Mouse (Mus musculus) liver, embryonic 14.5 days (tissue): ENCODE measurements around the gene Aurkb. TPM values are rescaled to one million over a fixed set of nuclear protein-coding genes. Genes with fewer than 3 reads are reported as not detected.
"Not testable (repeated sequence)": the region's sequence is repeated elsewhere in the genome, so short reads cannot be mapped to it uniquely, and the experiment has no call there.

ENCODE experiments used
- ATAC-seq: fragments of 200-750 bp; cut with Nextera tagmentation; 2 replicates; pipeline ENCODE4 v1.8.0; 2017; ENCODE audit warnings: moderate number of reproducible peaks, mild to moderate bottlenecking, moderate library complexity; ENCODE audit not compliant: insufficient read depth
- DNase-seq, 3 experiments: peaks; one replicate each; pipeline ENCODE4 v3.0.0-alpha.2; 2012 to 2013; ENCODE audit warnings: low read depth in 3 of 3, low spot score in 3 of 3
- H3K27ac ChIP-seq: fragments of 300-500 bp; sonication (generic); 2 replicates; pipeline ENCODE4 v1.5.1; 2014; ENCODE audit warnings: moderate library complexity, mild to moderate bottlenecking, control low read depth, inconsistent platforms
- H3K27me3 ChIP-seq: fragments of 300-500 bp; sonication (generic); 2 replicates; pipeline ENCODE4 v1.6.1; 2014; ENCODE audit warnings: mild to moderate bottlenecking, low read length, moderate library complexity; ENCODE audit not compliant: control insufficient read depth, insufficient read depth
- H3K36me3 ChIP-seq: fragments of 300-500 bp; sonication (generic); replicated peaks from 2 replicates; pipeline ENCODE4 v1.6.1; 2014; ENCODE audit warnings: low read depth; ENCODE audit not compliant: control insufficient read depth, insufficient read depth
- H3K4me1 ChIP-seq, 2 experiments: fragments of 200-500 bp in 1 of 2; fragments of 300-500 bp in 1 of 2; sonication (generic) in 1 of 2; replicated peaks; 2 replicates each; pipeline ENCODE4 v1.6.1; 2012 to 2014; ENCODE audit warnings: antibody characterized with exemption in 1 of 2, inconsistent platforms in 1 of 2, low read length in 1 of 2; ENCODE audit not compliant: control insufficient read depth in 2 of 2, insufficient read depth in 2 of 2
- H3K4me2 ChIP-seq: fragments of 300-500 bp; sonication (generic); 2 replicates; pipeline ENCODE4 v1.6.1; 2014; ENCODE audit warnings: low read depth, mild to moderate bottlenecking, control low read depth, moderate library complexity
- H3K4me3 ChIP-seq, 2 experiments: fragments of 200-500 bp in 1 of 2; fragments of 300-500 bp in 1 of 2; sonication (generic) in 1 of 2; 2 replicates each; pipeline ENCODE4 v1.5.1; 2012 to 2014; ENCODE audit warnings: low read depth in 2 of 2, low read length in 2 of 2, mild to moderate bottlenecking in 2 of 2, control low read depth in 1 of 2, inconsistent platforms in 1 of 2, moderate library complexity in 1 of 2; ENCODE audit not compliant: insufficient read depth in 1 of 2
- H3K9ac ChIP-seq: fragments of 300-500 bp; sonication (generic); replicated peaks from 2 replicates; pipeline ENCODE4 v1.6.1; 2014; ENCODE audit warnings: mild to moderate bottlenecking, control low read depth, moderate library complexity
- H3K9me3 ChIP-seq: fragments of 300-500 bp; sonication (generic); 2 replicates; pipeline ENCODE4 v1.6.1; 2016; ENCODE audit warnings: low read length, mixed read lengths; ENCODE audit not compliant: control insufficient read depth
- CTCF ChIP-seq: IDR thresholded peaks from 2 replicates; pipeline ENCODE4 v1.5.1; 2016; ENCODE audit warnings: antibody characterized with exemption, low read depth, control low read depth
- EP300 ChIP-seq: IDR thresholded peaks from 2 replicates; pipeline ENCODE4 v1.6.1; 2016; ENCODE audit warnings: antibody characterized with exemption, low read depth
- WGBS: fragments of 180-500 bp; shearing (Covaris S2); extraction: QIAGEN DNeasy Blood & Tissue Kit; methylation state at CpG from one replicate; pipeline ENCODE4 v1.1.7; 2014; ENCODE audit not compliant: insufficient replicate concordance; 5-methylcytosine and 5-hydroxymethylcytosine counted together
- polyA plus RNA-seq, 2 experiments: library from polyadenylated mRNA; depleted of rRNA in 1 of 2; stranded (reverse) in 1 of 2; unstranded in 1 of 2; fragments of >200 nt; fragmentation: Nextera tagmentation in 1 of 2; extraction: Ambion mirVana in 1 of 2; gene quantifications; 2 replicates each; pipeline versions ENCODE4 v1.2.1 to v1.2.3; 2012 to 2014

Gene Aurkb
- polyA plus RNA-seq, 2 experiments: 78.6 to 90.8 TPM

- no peak for DNase-seq
- WGBS: 85% methylated on average over 12 of the region's 12 CpGs
- Histone ChIP-seq H3K4me2 (peak overlapping the region; percentile 93), H3K4me1 (peaks cover 14 to 18% of the 10 kb centered on the region in 2 experiments), H3K27ac (peak overlapping the region; percentile 33), H3K36me3 (peaks cover 10% of the 10 kb centered on the region), H3K9me3 (no peaks in the 10 kb centered on the region), H3K27me3 (no peaks in the 10 kb centered on the region), H3K9ac (peak overlapping the region; percentile 81), H3K4me3 (peak overlapping the region; percentile 71 to 88)
- ATAC-seq: no peak
- TF ChIP-seq EP300 (no peak), CTCF (no peak)
These were observed 44.3 kb downstream of the Aurkb start for GRCm38 (mm10) chr11:69089616-69090290.

GRCm38 (mm10) chr11:69090367-69090766, 44.9 kb downstream of the Aurkb start:
- TF ChIP-seq CTCF: no peak
- Histone ChIP-seq H3K9ac (no peak overlapping the region), H3K36me3 (peaks cover 10% of the 10 kb centered on the region), H3K27me3 (no peaks in the 10 kb centered on the region), H3K4me2 (peak overlapping the region; percentile 93), H3K9me3 (no peaks in the 10 kb centered on the region), H3K4me1 (peaks cover 15 to 20% of the 10 kb centered on the region in 2 experiments), H3K27ac (no peak overlapping the region), H3K4me3 (no peak overlapping the region)
- WGBS: 79% methylated on average over 6 of the region's 6 CpGs
- DNase-seq (no peak), ATAC-seq (no peak)

- H3K4me1 ChIP-seq: peaks cover 27 to 31% of the 10 kb centered on the region in 2 experiments
These were observed 46.3 kb downstream of the Aurkb start for GRCm38 (mm10) chr11:69091566-69092385.

GRCm38 (mm10) chr11:69092386-69092751, 46.9 kb downstream of the Aurkb start:
- Histone ChIP-seq H3K36me3 (peaks cover 10% of the 10 kb centered on the region), H3K4me1 (peaks cover 31 to 35% of the 10 kb centered on the region in 2 experiments), H3K4me2 (no peak overlapping the region), H3K4me3 (no peak overlapping the region), H3K9me3 (no peaks in the 10 kb centered on the region), H3K9ac (no peak overlapping the region), H3K27ac (no peak overlapping the region), H3K27me3 (no peaks in the 10 kb centered on the region)
- ATAC-seq (no peak), DNase-seq (peak in 2 of 3 experiments; percentile 68 to 72)
- WGBS: 3% methylated on average over 3 of the region's 3 CpGs
- TF ChIP-seq EP300: no peak
- peak; percentile 93 for TF ChIP-seq CTCF

More at GRCm38 (mm10) chr11:69091566-69092385, 46.3 kb downstream of the Aurkb start:
- H3K4me3 ChIP-seq: no peak overlapping the region
- no peaks in the 10 kb centered on the region for H3K27me3 ChIP-seq
- no peak overlapping the region for H3K4me2 ChIP-seq
- ATAC-seq (no peak), DNase-seq (no peak)
- peaks cover 10% of the 10 kb centered on the region for H3K36me3 ChIP-seq
- no peak overlapping the region for H3K27ac ChIP-seq
- TF ChIP-seq CTCF (no peak), EP300 (no peak)
- no peaks in the 10 kb centered on the region for H3K9me3 ChIP-seq
- H3K9ac ChIP-seq: no peak overlapping the region
- 53% methylated on average over 7 of the region's 7 CpGs for WGBS

- Histone ChIP-seq H3K27ac (no peak overlapping the region), H3K4me2 (no peak overlapping the region), H3K9me3 (no peaks in the 10 kb centered on the region), H3K4me3 (no peak overlapping the region), H3K27me3 (no peaks in the 10 kb centered on the region), H3K36me3 (peaks cover 10% of the 10 kb centered on the region), H3K9ac (no peak overlapping the region), H3K4me1 (peaks cover 37 to 38% of the 10 kb centered on the region in 2 experiments)
- ATAC-seq (no peak), DNase-seq (no peak)
- TF ChIP-seq EP300 (no peak), CTCF (no peak)
- WGBS: 76% methylated on average over 4 of the region's 4 CpGs
These were observed 47.4 kb downstream of the Aurkb start for GRCm38 (mm10) chr11:69092871-69093270.

- H3K9me3 ChIP-seq, H3K27ac ChIP-seq, H3K27me3 ChIP-seq, ATAC-seq, H3K4me3 ChIP-seq, H3K9ac ChIP-seq, DNase-seq, H3K4me2 ChIP-seq: not testable (repeated sequence)
- 78% methylated on average over 7 of the region's 7 CpGs for WGBS
- Histone ChIP-seq H3K36me3 (peaks cover 10% of the 10 kb centered on the region), H3K4me1 (peaks cover 44% of the 10 kb centered on the region in 2 experiments)
These were observed 48.4 kb downstream of the Aurkb start for GRCm38 (mm10) chr11:69093856-69094255.
